Mouse (Mus musculus): ENCODE results near the gene Pld6.

GRCm38 (mm10) chr11:59793390-59793789 lies 5.9 kb upstream of the Pld6 start:
- TF ChIP-seq CTCF (IDR thresholded peaks at IDR 0.05; ENCODE audit: extremely low read depth, insufficient read depth, insufficient read length, insufficient replicate concordance) (no peak), POLR2A (IDR thresholded peaks at IDR 0.05; ENCODE audit: low read depth, low read length) (no peak)
